Mouse (Mus musculus) bone marrow macrophage, adult 2 months (primary cell): Measurements from ENCODE around the gene Frmd4a.

Source experiments
- CTCF ChIP-seq: IDR thresholded peaks from 2 replicates; pipeline ENCODE4 v1.5.1; 2012; ENCODE audit warnings: low read depth, mild to moderate bottlenecking, low read length, moderate library complexity
- POLR2A ChIP-seq: IDR thresholded peaks from 2 replicates; pipeline ENCODE4 v1.6.1; 2012; ENCODE audit warnings: mild to moderate bottlenecking, low read depth, low read length, borderline replicate concordance

DNA sequence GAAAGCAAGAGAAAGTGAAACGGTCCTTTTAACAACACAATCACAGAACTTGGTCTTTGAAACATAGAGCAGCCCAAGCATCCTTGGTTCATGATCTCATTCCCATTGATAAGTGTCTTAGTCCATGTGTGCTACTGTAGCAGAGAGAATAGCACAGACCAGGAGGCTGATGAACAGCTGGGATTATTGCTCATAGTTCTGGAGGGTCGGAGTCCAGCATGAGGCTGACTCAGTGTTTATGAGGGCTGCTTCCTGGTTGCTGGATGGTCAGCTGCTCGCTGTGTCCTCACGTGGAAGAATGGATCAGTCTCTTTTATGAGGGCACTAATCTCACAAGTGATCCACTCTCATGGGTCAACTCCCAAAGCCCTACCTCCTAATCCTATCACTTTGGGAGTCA, 347.4 kb downstream of the Frmd4a start:
- TF ChIP-seq CTCF: no peak
- TF ChIP-seq POLR2A: no peak
